Mouse (Mus musculus) CH12.LX (cell line): Measurements from ENCODE around the gene Kif1c.

Source experiments
- CTCF ChIP-seq, 2 experiments: IDR thresholded peaks in 1 of 2; conservative IDR thresholded peaks in 1 of 2; 2 replicates each; pipeline ENCODE4 v1.5.1; 2011 to 2012; ENCODE audit warnings: low read depth in 2 of 2, low read length in 2 of 2, improper control_type of control experiment in 1 of 2, inconsistent platforms in 1 of 2, mild to moderate bottlenecking in 1 of 2, moderate library complexity in 1 of 2
- GABPA ChIP-seq: IDR thresholded peaks from 2 replicates; pipeline ENCODE4 v1.6.1; 2012; ENCODE audit warnings: low read depth, low read length, improper control_type of control experiment, inconsistent platforms; ENCODE audit not compliant: insufficient replicate concordance
- KAT2A ChIP-seq: IDR thresholded peaks from 2 replicates; pipeline ENCODE4 v1.6.1; 2012; ENCODE audit warnings: low read length, improper control_type of control experiment, inconsistent platforms; ENCODE audit not compliant: insufficient replicate concordance
- MAFK ChIP-seq: IDR thresholded peaks from 2 replicates; pipeline ENCODE4 v1.6.1; 2011; ENCODE audit warnings: low read length, improper control_type of control experiment; ENCODE audit not compliant: insufficient replicate concordance
- NELFE ChIP-seq: IDR thresholded peaks from 2 replicates; pipeline ENCODE4 v1.6.1; 2011; ENCODE audit warnings: low read depth, low read length, improper control_type of control experiment
- POLR2A ChIP-seq: IDR thresholded peaks from 2 replicates; pipeline ENCODE4 v1.6.1; 2011; ENCODE audit warnings: low read depth, mild to moderate bottlenecking, improper control_type of control experiment, low read length
- ZMIZ1 ChIP-seq: IDR thresholded peaks from 2 replicates; pipeline ENCODE4 v1.6.1; 2012; ENCODE audit warnings: low read depth, mild to moderate bottlenecking, inconsistent platforms, low read length, improper control_type of control experiment

DNA sequence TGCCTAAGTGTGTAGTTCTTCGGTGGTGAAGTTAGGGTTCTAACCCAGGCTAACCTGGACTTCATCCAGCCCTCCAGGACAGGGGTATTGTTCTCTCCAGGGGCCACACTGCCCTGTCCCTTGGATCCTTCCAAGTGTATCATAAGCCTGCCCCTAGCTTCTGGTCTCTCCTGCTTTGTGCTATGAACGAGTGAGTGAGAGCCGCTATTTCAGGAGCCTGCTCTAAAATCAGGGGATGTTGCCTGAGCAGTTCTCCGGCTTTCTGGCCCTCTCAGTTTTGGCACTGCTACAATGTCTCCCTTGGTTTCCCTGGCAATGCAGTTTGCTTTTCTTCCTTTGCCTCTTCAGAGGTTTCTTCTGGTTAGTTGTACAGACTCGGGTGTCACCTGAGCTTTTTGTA is 30.8 kb downstream of the Kif1c start:
- TF ChIP-seq POLR2A (no peak), NELFE (no peak), CTCF (conservative IDR thresholded peaks at IDR 0.05 in 1 of 2, IDR thresholded peaks at IDR 0.05 in 1 of 2; ENCODE audit: low read depth in 2 of 2, low read length in 2 of 2) (no peak), GABPA (no peak), KAT2A (no peak), ZMIZ1 (no peak), MAFK (no peak)
